Mouse (Mus musculus) bone marrow macrophage, adult 2 months (primary cell): ENCODE results near the gene Pax7.

ENCODE experiments used
- CTCF ChIP-seq: IDR thresholded peaks from 2 replicates; pipeline ENCODE4 v1.5.1; 2012; ENCODE audit warnings: low read depth, mild to moderate bottlenecking, low read length, moderate library complexity
- POLR2A ChIP-seq: IDR thresholded peaks from 2 replicates; pipeline ENCODE4 v1.6.1; 2012; ENCODE audit warnings: mild to moderate bottlenecking, low read depth, low read length, borderline replicate concordance

GRCm38 (mm10) chr4:139840442-139840841, 7.1 kb upstream of the Pax7 start:
- no peak for TF ChIP-seq POLR2A
- TF ChIP-seq CTCF: no peak
